Mouse (Mus musculus) neural tube, embryonic 14.5 days (tissue): ENCODE measurements around the gene Gm21973. TPM values are rescaled to one million over a fixed set of nuclear protein-coding genes. Genes with fewer than 3 reads are reported as not detected.

ENCODE experiments used
- ATAC-seq: fragments of 200-750 bp; cut with Nextera tagmentation; 2 replicates; pipeline ENCODE4 v1.8.0; 2017; ENCODE audit warnings: low read depth, mild to moderate bottlenecking, moderate TSS enrichment, moderate library complexity
- H3K27ac ChIP-seq: fragments of 300-500 bp; sonication (generic); 2 replicates; pipeline ENCODE4 v1.5.1; 2014; ENCODE audit warnings: low read depth, mild to moderate bottlenecking, control low read depth, low read length, moderate library complexity, mixed read lengths
- H3K27me3 ChIP-seq: fragments of 300-500 bp; sonication (generic); 2 replicates; pipeline ENCODE4 v1.6.1; 2014; ENCODE audit warnings: low read length; ENCODE audit not compliant: control insufficient read depth, insufficient read depth
- H3K36me3 ChIP-seq: fragments of 300-500 bp; sonication (generic); 2 replicates; pipeline ENCODE4 v1.6.1; 2014; ENCODE audit warnings: low read length, mixed read lengths; ENCODE audit not compliant: control insufficient read depth, insufficient read depth
- H3K4me1 ChIP-seq: fragments of 300-500 bp; sonication (generic); 2 replicates; pipeline ENCODE4 v1.6.1; 2014; ENCODE audit warnings: low read length; ENCODE audit not compliant: control insufficient read depth, insufficient read depth
- H3K4me2 ChIP-seq: fragments of 300-500 bp; sonication (generic); 2 replicates; pipeline ENCODE4 v1.6.1; 2014; ENCODE audit warnings: mild to moderate bottlenecking, low read depth, low read length, control low read depth
- H3K4me3 ChIP-seq: fragments of 300-500 bp; sonication (generic); 2 replicates; pipeline ENCODE4 v1.5.1; 2014; ENCODE audit warnings: low read depth, low read length, control low read depth, mixed read lengths
- H3K9ac ChIP-seq: fragments of 300-500 bp; sonication (generic); replicated peaks from 2 replicates; pipeline ENCODE4 v1.6.1; 2014; ENCODE audit warnings: low read depth, mild to moderate bottlenecking, control low read depth, low read length, mixed read lengths
- H3K9me3 ChIP-seq: fragments of 300-500 bp; sonication (generic); 2 replicates; pipeline ENCODE4 v1.6.1; 2016; ENCODE audit warnings: low read length; ENCODE audit not compliant: control insufficient read depth
- WGBS: fragments of 180-500 bp; shearing (Covaris S2); extraction: QIAGEN DNeasy Blood & Tissue Kit; methylation state at CpG from one replicate; pipeline ENCODE4 v1.1.7; 2014; 5-methylcytosine and 5-hydroxymethylcytosine counted together
- polyA plus RNA-seq: library from polyadenylated mRNA; unstranded; fragments of >200 nt; fragmentation: Nextera tagmentation; extraction: Ambion mirVana; gene quantifications from 2 replicates; pipeline ENCODE4 v1.2.1, GENCODE M21; 2014

The Gm21973 gene
- polyA plus RNA-seq, 1 experiment from 2014 or later: not detected

- 89% methylated on average over 4 of the region's 4 CpGs for WGBS
- H3K27me3 ChIP-seq: no peaks in the 10 kb centered on the region
- no peak overlapping the region for H3K9ac ChIP-seq
- no peak overlapping the region for H3K4me3 ChIP-seq
- no peak overlapping the region for H3K4me2 ChIP-seq
- H3K9me3 ChIP-seq: no peaks in the 10 kb centered on the region
- no peaks in the 10 kb centered on the region for H3K4me1 ChIP-seq
- no peaks in the 10 kb centered on the region for H3K36me3 ChIP-seq
- no peak for ATAC-seq
- no peak overlapping the region for H3K27ac ChIP-seq
Observed at GRCm38 (mm10) chr15:10378338-10378959, 53.3 kb downstream of the Gm21973 start.

GRCm38 (mm10) chr15:10379757-10380458 is 54.7 kb downstream of the Gm21973 start:
- ATAC-seq: no peak
- Histone ChIP-seq H3K4me3 (no peak overlapping the region), H3K9me3 (no peaks in the 10 kb centered on the region), H3K36me3 (no peaks in the 10 kb centered on the region), H3K4me1 (no peaks in the 10 kb centered on the region), H3K27me3 (no peaks in the 10 kb centered on the region), H3K27ac (no peak overlapping the region), H3K4me2 (no peak overlapping the region), H3K9ac (no peak overlapping the region)
- 94% methylated on average over 3 of the region's 3 CpGs for WGBS

- Histone ChIP-seq H3K4me1 (no peaks in the 10 kb centered on the region), H3K9ac (no peak overlapping the region), H3K4me3 (no peak overlapping the region), H3K27me3 (no peaks in the 10 kb centered on the region), H3K36me3 (no peaks in the 10 kb centered on the region), H3K4me2 (no peak overlapping the region), H3K27ac (no peak overlapping the region), H3K9me3 (no peaks in the 10 kb centered on the region)
- 76% methylated on average over 2 of the region's 2 CpGs for WGBS
- peak; percentile 79 for ATAC-seq
Observed at GRCm38 (mm10) chr15:10387263-10387662, 62.1 kb downstream of the Gm21973 start.

- no peak overlapping the region for H3K4me2 ChIP-seq
- WGBS: 70% methylated on average over 2 of the region's 2 CpGs
- H3K27me3 ChIP-seq: no peaks in the 10 kb centered on the region
- no peak overlapping the region for H3K9ac ChIP-seq
- H3K36me3 ChIP-seq: no peaks in the 10 kb centered on the region
- no peak for ATAC-seq
- no peak overlapping the region for H3K4me3 ChIP-seq
- H3K9me3 ChIP-seq: no peaks in the 10 kb centered on the region
- H3K4me1 ChIP-seq: no peaks in the 10 kb centered on the region
- H3K27ac ChIP-seq: no peak overlapping the region
Observed at GRCm38 (mm10) chr15:10399795-10400194, 74.6 kb downstream of the Gm21973 start.

- ATAC-seq: peak; percentile 44; the same call in 1 of the 2 replicates
- Histone ChIP-seq H3K4me2 (no peak overlapping the region), H3K4me1 (no peaks in the 10 kb centered on the region), H3K4me3 (no peak overlapping the region), H3K27ac (no peak overlapping the region), H3K9me3 (no peaks in the 10 kb centered on the region), H3K27me3 (no peaks in the 10 kb centered on the region), H3K9ac (no peak overlapping the region), H3K36me3 (no peaks in the 10 kb centered on the region)
- 41% methylated on average over 3 of the region's 3 CpGs for WGBS
Observed at GRCm38 (mm10) chr15:10400415-10400814, 75.2 kb downstream of the Gm21973 start.

- ATAC-seq: no peak
- H3K27me3 ChIP-seq: no peaks in the 10 kb centered on the region
- H3K4me2 ChIP-seq: no peak overlapping the region
- H3K4me3 ChIP-seq: no peak overlapping the region
- no peaks in the 10 kb centered on the region for H3K9me3 ChIP-seq
- H3K36me3 ChIP-seq: no peaks in the 10 kb centered on the region
- H3K4me1 ChIP-seq: no peaks in the 10 kb centered on the region
- no peak overlapping the region for H3K27ac ChIP-seq
- WGBS: 88% methylated on average over 3 of the region's 3 CpGs
- H3K9ac ChIP-seq: no peak overlapping the region
Observed at GRCm38 (mm10) chr15:10409842-10410241, 84.7 kb downstream of the Gm21973 start.

GRCm38 (mm10) chr15:10410881-10411280 is 85.7 kb downstream of the Gm21973 start:
- Histone ChIP-seq H3K36me3 (no peaks in the 10 kb centered on the region), H3K27ac (no peak overlapping the region), H3K27me3 (no peaks in the 10 kb centered on the region), H3K4me2 (no peak overlapping the region), H3K4me3 (no peak overlapping the region), H3K9me3 (no peaks in the 10 kb centered on the region), H3K9ac (no peak overlapping the region), H3K4me1 (no peaks in the 10 kb centered on the region)
- 95% methylated on average over 2 of the region's 2 CpGs for WGBS
- no peak for ATAC-seq

- no peak for ATAC-seq
- H3K9ac ChIP-seq: no peak overlapping the region
- WGBS: 93% methylated on average over 6 of the region's 6 CpGs
- H3K4me1 ChIP-seq: no peaks in the 10 kb centered on the region
- H3K4me3 ChIP-seq: no peak overlapping the region
- H3K9me3 ChIP-seq: no peaks in the 10 kb centered on the region
- H3K4me2 ChIP-seq: no peak overlapping the region
- H3K27me3 ChIP-seq: no peaks in the 10 kb centered on the region
- no peaks in the 10 kb centered on the region for H3K36me3 ChIP-seq
- no peak overlapping the region for H3K27ac ChIP-seq
Observed at GRCm38 (mm10) chr15:10413656-10414055, 88.5 kb downstream of the Gm21973 start.

- no peak overlapping the region for H3K9ac ChIP-seq
- no peaks in the 10 kb centered on the region for H3K36me3 ChIP-seq
- H3K4me2 ChIP-seq: no peak overlapping the region
- WGBS: 12% methylated on average over 7 of the region's 7 CpGs
- H3K9me3 ChIP-seq: no peaks in the 10 kb centered on the region
- H3K4me1 ChIP-seq: peaks cover 4% of the 10 kb centered on the region; the same call in 1 of the 2 replicates
- no peak overlapping the region for H3K27ac ChIP-seq
- no peaks in the 10 kb centered on the region for H3K27me3 ChIP-seq
- H3K4me3 ChIP-seq: no peak overlapping the region
- peak; percentile 90 for ATAC-seq
Observed at GRCm38 (mm10) chr15:10421138-10421784, 96.1 kb downstream of the Gm21973 start.
